Mouse (Mus musculus): ENCODE measurements around the gene Ifit1. TPM values are rescaled to one million over a fixed set of nuclear protein-coding genes. Genes with fewer than 3 reads are reported as not detected.

Gene Ifit1
- polyA plus RNA-seq, 1 experiment from 2014 or later, result 0.54 TPM

DNA sequence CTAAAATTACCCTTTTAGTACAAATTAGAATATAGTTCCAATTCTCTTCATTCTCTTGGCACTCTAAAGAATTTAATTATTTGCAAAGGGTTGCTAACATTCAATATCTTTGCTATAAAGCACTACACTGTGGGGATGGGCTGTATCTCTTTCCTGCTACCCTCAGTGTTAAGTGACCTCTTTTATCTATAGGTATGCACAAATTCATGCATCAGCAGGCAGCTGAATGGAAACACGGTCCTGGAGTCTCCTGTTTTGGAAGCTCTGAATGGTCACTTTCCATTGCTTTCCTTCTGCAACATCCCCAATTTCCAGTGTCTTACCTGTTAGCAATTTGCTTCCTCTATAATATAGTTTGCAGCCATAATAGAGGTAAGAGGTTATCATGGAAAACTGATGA, 58.2 kb downstream of the Ifit1 start:
- no peaks in the 10 kb centered on the region for H3K36me3 ChIP-seq (ENCODE audit: control insufficient read depth, insufficient read depth, low read length)
- ATAC-seq (ENCODE audit: insufficient number of reproducible peaks, insufficient read depth, low FRiP score, low read depth), result no peak
- no peak overlapping the region for H3K9ac ChIP-seq (replicated peaks; ENCODE audit: low read depth, low read length)
- no peaks in the 10 kb centered on the region for H3K4me1 ChIP-seq (ENCODE audit: control insufficient read depth, insufficient read depth, low read length)
- no peak overlapping the region for H3K4me3 ChIP-seq (ENCODE audit: low read depth, low read length)
- no peak overlapping the region for H3K4me2 ChIP-seq (replicated peaks; ENCODE audit: low read depth, low read length)
- no peak overlapping the region for H3K27ac ChIP-seq (ENCODE audit: low read length)
- no peaks in the 10 kb centered on the region for H3K27me3 ChIP-seq (ENCODE audit: control insufficient read depth, insufficient read depth, low read length)
- H3K9me3 ChIP-seq (ENCODE audit: control insufficient read depth, low read depth, low read length), result no peaks in the 10 kb centered on the region
- WGBS, result 33% methylated on average over 1 of the region's 1 CpGs

DNA sequence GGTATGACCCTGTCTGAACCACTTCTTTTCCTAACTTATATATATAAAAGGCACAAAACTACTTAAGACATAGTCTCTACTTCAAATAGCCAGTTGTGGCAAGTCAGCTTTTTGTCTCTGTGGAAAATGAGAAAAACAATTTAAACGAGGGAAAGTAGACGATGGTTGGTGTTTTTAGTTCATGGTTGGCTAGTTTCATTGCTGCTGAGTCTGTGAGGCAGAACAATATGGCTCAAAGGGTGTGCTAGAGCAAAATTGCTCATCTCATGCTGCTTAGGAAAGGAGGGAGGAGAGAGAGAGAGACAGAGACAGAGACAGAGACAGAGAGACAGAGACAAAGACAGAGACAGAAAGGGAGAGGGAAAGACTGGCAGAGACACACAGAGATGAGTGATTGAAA, 58.6 kb downstream of the Ifit1 start:
- no peak for ATAC-seq (ENCODE audit: insufficient number of reproducible peaks, insufficient read depth, low FRiP score, low read depth)
- no peak overlapping the region for H3K4me3 ChIP-seq (ENCODE audit: low read depth, low read length)
- H3K27ac ChIP-seq (ENCODE audit: low read length), result no peak overlapping the region
- H3K4me2 ChIP-seq (replicated peaks; ENCODE audit: low read depth, low read length), result no peak overlapping the region
- WGBS, result 85% methylated on average over 2 of the region's 2 CpGs
- H3K4me1 ChIP-seq (ENCODE audit: control insufficient read depth, insufficient read depth, low read length), result no peaks in the 10 kb centered on the region
- no peaks in the 10 kb centered on the region for H3K36me3 ChIP-seq (ENCODE audit: control insufficient read depth, insufficient read depth, low read length)
- no peak overlapping the region for H3K9ac ChIP-seq (replicated peaks; ENCODE audit: low read depth, low read length)
- no peaks in the 10 kb centered on the region for H3K27me3 ChIP-seq (ENCODE audit: control insufficient read depth, insufficient read depth, low read length)
- H3K9me3 ChIP-seq (ENCODE audit: control insufficient read depth, low read depth, low read length), result no peaks in the 10 kb centered on the region

Other genes with a start within 250 kb of the Ifit1 start
- 1.7 and 2.8 TPM in 2 replicates for gene Ch25h, start 165.7 kb upstream of the Ifit1 start, polyA plus RNA-seq (2014; fragmentation: Nextera tagmentation; extraction: Ambion mirVana)
- 35.3 and 36.4 TPM in 2 replicates for gene Lipa, start 113.4 kb upstream of the Ifit1 start, polyA plus RNA-seq (2014; fragmentation: Nextera tagmentation; extraction: Ambion mirVana)
- 6.5 and 7.5 TPM in 2 replicates for gene Ifit2, start 90.2 kb upstream of the Ifit1 start, polyA plus RNA-seq (2014; fragmentation: Nextera tagmentation; extraction: Ambion mirVana)
- 0.53 and 0.78 TPM in 2 replicates for gene Ifit3, start 57.3 kb upstream of the Ifit1 start, polyA plus RNA-seq (2014; fragmentation: Nextera tagmentation; extraction: Ambion mirVana)
- gene Ifit1bl1, start 38.9 kb upstream of the Ifit1 start, polyA plus RNA-seq (2014; fragmentation: Nextera tagmentation; extraction: Ambion mirVana), result 0.18 TPM in 1 of 2 replicates, not detected in the other
- 0.36 TPM in 1 of 2 replicates, not detected in the other for gene Ifit3b, start 32.9 kb upstream of the Ifit1 start, polyA plus RNA-seq (2014; fragmentation: Nextera tagmentation; extraction: Ambion mirVana)
- gene Ifit1bl2, start 128 bp upstream of the Ifit1 start, polyA plus RNA-seq (2014; fragmentation: Nextera tagmentation; extraction: Ambion mirVana), result not detected in 2 replicates
- 2.7 and 4.1 TPM in 2 replicates for gene Slc16a12, start 106.4 kb downstream of the Ifit1 start, polyA plus RNA-seq (2014; fragmentation: Nextera tagmentation; extraction: Ambion mirVana)
- 9.6 and 10.0 TPM in 2 replicates for gene Pank1, start 238.6 kb downstream of the Ifit1 start, polyA plus RNA-seq (2014; fragmentation: Nextera tagmentation; extraction: Ambion mirVana)